Mouse (Mus musculus) CH12.LX (cell line): Measurements from ENCODE around the gene Etv1. TPM values are rescaled to one million over a fixed set of nuclear protein-coding genes. Genes with fewer than 3 reads are reported as not detected.

Experiments
- DNase-seq: peaks from one replicate; pipeline ENCODE4 v3.0.0-alpha.2; 2013; ENCODE audit errors: extremely low read depth
- H3K27ac ChIP-seq: 2 replicates; pipeline ENCODE4 v1.5.1; 2012; ENCODE audit warnings: low read depth, mild to moderate bottlenecking, control low read depth, moderate library complexity; ENCODE audit not compliant: insufficient read depth
- H3K27me3 ChIP-seq: replicated peaks from 2 replicates; pipeline ENCODE3; 2012; ENCODE audit warnings: inconsistent platforms
- H3K36me3 ChIP-seq, 2 experiments: replicated peaks in 1 of 2; 2 replicates each; pipeline versions ENCODE3 to v1.6.1; 2012; ENCODE audit warnings: inconsistent platforms in 1 of 2, low read length in 1 of 2, mild to moderate bottlenecking in 1 of 2, mixed read lengths in 1 of 2, moderate library complexity in 1 of 2; ENCODE audit not compliant: control insufficient read depth in 1 of 2, insufficient read depth in 1 of 2
- H3K4me1 ChIP-seq, 2 experiments: 2 replicates each; pipeline ENCODE4 v1.6.1; 2012; ENCODE audit warnings: inconsistent platforms in 1 of 2, moderate library complexity in 1 of 2; ENCODE audit not compliant: insufficient read depth in 2 of 2, control insufficient read depth in 1 of 2
- H3K4me2 ChIP-seq: 2 replicates; pipeline ENCODE4 v1.6.1; 2012; ENCODE audit warnings: low read depth, mild to moderate bottlenecking, control low read depth; ENCODE audit not compliant: poor library complexity, insufficient read depth, severe bottlenecking
- H3K4me3 ChIP-seq, 3 experiments: fragments of 150-350 bp in 1 of 3; sonication (generic) in 1 of 3; replicated peaks in 1 of 3; 2 replicates each; pipeline versions ENCODE3 to v1.5.1; 2011 to 2012; ENCODE audit warnings: low read depth in 2 of 3, low read length in 2 of 3, mild to moderate bottlenecking in 2 of 3, moderate library complexity in 2 of 3, control low read depth in 1 of 3, improper control_type of control experiment in 1 of 3, inconsistent platforms in 1 of 3, mixed read lengths in 1 of 3; ENCODE audit not compliant: poor library complexity in 1 of 3
- H3K79me2 ChIP-seq: replicated peaks from 2 replicates; pipeline ENCODE4 v1.6.1; 2012; ENCODE audit warnings: mild to moderate bottlenecking, moderate library complexity; ENCODE audit not compliant: control insufficient read depth, poor library complexity, insufficient read depth, severe bottlenecking; ENCODE audit errors: extremely low read depth
- H3K9ac ChIP-seq: 2 replicates; pipeline ENCODE4 v1.6.1; 2012; ENCODE audit warnings: low read depth, mild to moderate bottlenecking, control low read depth, moderate library complexity; ENCODE audit not compliant: insufficient read depth
- H3K9me3 ChIP-seq: replicated peaks from 2 replicates; pipeline ENCODE3; 2012; ENCODE audit warnings: low read length, inconsistent platforms, mixed read lengths
- CHD2 ChIP-seq: IDR thresholded peaks from 2 replicates; pipeline ENCODE4 v1.6.1; 2011; ENCODE audit warnings: low read length, improper control_type of control experiment
- E2F4 ChIP-seq: IDR thresholded peaks from 2 replicates; pipeline ENCODE4 v1.6.1; 2011; ENCODE audit warnings: low read depth, low read length, improper control_type of control experiment; ENCODE audit not compliant: insufficient replicate concordance
- EP300 ChIP-seq: IDR thresholded peaks from 2 replicates; pipeline ENCODE4 v1.6.1; 2011; ENCODE audit warnings: low read length, improper control_type of control experiment
- HCFC1 ChIP-seq: IDR thresholded peaks from 2 replicates; pipeline ENCODE4 v1.6.1; 2012; ENCODE audit warnings: low read depth, mild to moderate bottlenecking, inconsistent platforms, low read length, improper control_type of control experiment
- IRF4 ChIP-seq: IDR thresholded peaks from 2 replicates; pipeline ENCODE4 v1.6.1; 2014; ENCODE audit warnings: low read depth, mild to moderate bottlenecking, inconsistent platforms, low read length, improper control_type of control experiment
- JUND ChIP-seq: conservative IDR thresholded peaks from 2 replicates; pipeline ENCODE4 v1.6.1; 2011; ENCODE audit warnings: low read depth, low read length, improper control_type of control experiment
- MAX ChIP-seq: IDR thresholded peaks from 2 replicates; pipeline ENCODE4 v1.6.1; 2011; ENCODE audit warnings: low read length, improper control_type of control experiment
- MEF2A ChIP-seq: IDR thresholded peaks from 2 replicates; pipeline ENCODE4 v1.6.1; 2014; ENCODE audit warnings: low read depth, mild to moderate bottlenecking, inconsistent platforms, low read length, improper control_type of control experiment, borderline replicate concordance
- MYC ChIP-seq: IDR thresholded peaks from 2 replicates; pipeline ENCODE4 v1.6.1; 2011; ENCODE audit warnings: low read depth, mild to moderate bottlenecking, improper control_type of control experiment, low read length
- POLR2A ChIP-seq: IDR thresholded peaks from 2 replicates; pipeline ENCODE4 v1.6.1; 2011; ENCODE audit warnings: low read depth, mild to moderate bottlenecking, improper control_type of control experiment, low read length
- SIN3A ChIP-seq: IDR thresholded peaks from 2 replicates; pipeline ENCODE4 v1.6.1; 2012; ENCODE audit warnings: low read length, improper control_type of control experiment, inconsistent platforms
- SMC3 ChIP-seq: IDR thresholded peaks from 2 replicates; pipeline ENCODE4 v1.6.1; 2011; ENCODE audit warnings: low read depth, low read length, improper control_type of control experiment
- TBP ChIP-seq: conservative IDR thresholded peaks from 2 replicates; pipeline ENCODE4 v1.6.1; 2011; ENCODE audit warnings: low read depth, low read length, improper control_type of control experiment
- dilution Hi-C: fragments of 300-500 bp; cut with MboI; formaldehyde crosslinking; loops from 2 replicates; pipeline ENCODE4 v1.14.3; 2020; ENCODE audit warnings: low sequenced_read_pairs; ENCODE audit not compliant: extremely low pct_unique_long_range_greater_than_20kb, extremely low pct_ligation_motif_present
- in situ Hi-C: fragments of 300-500 bp; cut with MboI; formaldehyde crosslinking; loops from 3 replicates; pipeline ENCODE4 v1.14.3; 2019; ENCODE audit warnings: low sequenced_read_pairs, low pct_ligation_motif_present, low pct_unique_long_range_greater_than_20kb, mixed read lengths
- polyA plus RNA-seq: library from polyadenylated mRNA; unstranded; fragments of >175 nt; gene quantifications from 2 replicates; pipeline ENCODE4 v1.2.1, GENCODE M21; 2012; ENCODE audit warnings: low read depth; ENCODE audit not compliant: insufficient read length
- total RNA-seq, 2 experiments: library from RNA; depleted of rRNA; stranded (reverse); fragments of 300-350 nt in 1 of 2; fragments of >200 nt in 1 of 2; gene quantifications; 2 replicates each; pipeline ENCODE4 v1.2.3; 2012 to 2014

Etv1 gene
- total and polyA plus RNA-seq, 3 experiments, result 3.4 to 5.4 (median 4.4) TPM

- peak; percentile 40 for DNase-seq
- H3K27ac ChIP-seq, result peak overlapping the region; percentile 72
- no peaks in the 10 kb centered on the region for H3K9me3 ChIP-seq
- no peaks in the 10 kb centered on the region for H3K36me3 ChIP-seq
- H3K27me3 ChIP-seq, result no peaks in the 10 kb centered on the region
- 0 out of 2 replicates have a peak overlapping the region, but pooled peaks have one; percentile 44 for H3K4me2 ChIP-seq
- H3K9ac ChIP-seq, result peak overlapping the region; percentile 38; the same call in 1 of the 2 replicates
- dilution Hi-C loops (no loop called here), in situ Hi-C loops (no loop called here)
- no peak overlapping the region for H3K4me3 ChIP-seq
- peaks cover 5 to 24% of the 10 kb centered on the region in 2 experiments for H3K4me1 ChIP-seq
- no peaks in the 10 kb centered on the region for H3K79me2 ChIP-seq
- TF ChIP-seq MAX, result 0 out of 2 replicates have a peak, but pooled peaks have one; percentile 6
- peak; percentile 23; the same call in 1 of the 2 replicates for TF ChIP-seq EP300
- no peak for TF ChIP-seq HCFC1
- TF ChIP-seq MYC, result peak; percentile 12; the same call in 1 of the 2 replicates
- no peak for TF ChIP-seq E2F4
Measured at GRCm38 (mm10) chr12:38863395-38863794, 84.2 kb downstream of the Etv1 start.

GRCm38 (mm10) chr12:38863982-38864828 lies 85.0 kb downstream of the Etv1 start:
- Histone ChIP-seq H3K4me1 (peaks cover 5 to 27% of the 10 kb centered on the region in 2 experiments), H3K79me2 (no peaks in the 10 kb centered on the region), H3K4me3 (no peak overlapping the region), H3K36me3 (no peaks in the 10 kb centered on the region), H3K9me3 (no peaks in the 10 kb centered on the region), H3K27me3 (no peaks in the 10 kb centered on the region), H3K4me2 (peak overlapping the region; percentile 50; the same call in 1 of the 2 replicates), H3K9ac (peak overlapping the region; percentile 50), H3K27ac (peak overlapping the region; percentile 72)
- DNase-seq, result peak; percentile 37
- dilution Hi-C loops (no loop called here), in situ Hi-C loops (no loop called here)
- TF ChIP-seq TBP, result peak; percentile 62; the same call in 1 of the 2 replicates
- 0 out of 2 replicates have a peak, but pooled peaks have one; percentile 30 for TF ChIP-seq JUND
- no peak for TF ChIP-seq CHD2
- TF ChIP-seq SIN3A, result 0 out of 2 replicates have a peak, but pooled peaks have one; percentile 44
- TF ChIP-seq SMC3, result no peak
- peak; percentile 61; the same call in 1 of the 2 replicates for TF ChIP-seq IRF4
- 0 out of 2 replicates have a peak, but pooled peaks have one; percentile 14 for TF ChIP-seq POLR2A
- TF ChIP-seq MEF2A, result peak; percentile 69
